Mouse (Mus musculus) liver, embryonic 16.5 days (tissue): ENCODE results near the gene Ccdc152. TPM values are rescaled to one million over a fixed set of nuclear protein-coding genes. Genes with fewer than 3 reads are reported as not detected.

ENCODE experiments used
- ATAC-seq: fragments of 200-750 bp; cut with Nextera tagmentation; 2 replicates; pipeline ENCODE4 v1.8.0; 2017; ENCODE audit warnings: low read depth, mild to moderate bottlenecking, moderate number of reproducible peaks, moderate library complexity
- H3K27ac ChIP-seq: fragments of 300-500 bp; sonication (generic); 2 replicates; pipeline ENCODE4 v1.5.1; 2014; ENCODE audit warnings: mild to moderate bottlenecking, low read length
- H3K27me3 ChIP-seq: fragments of 300-500 bp; sonication (generic); 2 replicates; pipeline ENCODE4 v1.6.1; 2014; ENCODE audit warnings: low read depth, low read length, mixed read lengths; ENCODE audit not compliant: control insufficient read depth, insufficient read depth
- H3K36me3 ChIP-seq: fragments of 300-500 bp; sonication (generic); 2 replicates; pipeline ENCODE4 v1.6.1; 2014; ENCODE audit warnings: mild to moderate bottlenecking; ENCODE audit not compliant: control insufficient read depth, insufficient read depth
- H3K4me1 ChIP-seq: fragments of 300-500 bp; sonication (generic); 2 replicates; pipeline ENCODE4 v1.6.1; 2014; ENCODE audit warnings: low read depth, low read length, mixed read lengths; ENCODE audit not compliant: control insufficient read depth
- H3K4me2 ChIP-seq: fragments of 300-500 bp; sonication (generic); 2 replicates; pipeline ENCODE4 v1.6.1; 2014; ENCODE audit warnings: low read depth, low read length, mixed read lengths
- H3K4me3 ChIP-seq: fragments of 300-500 bp; sonication (generic); 2 replicates; pipeline ENCODE4 v1.5.1; 2014; ENCODE audit warnings: low read depth, mild to moderate bottlenecking, low read length
- H3K9ac ChIP-seq: fragments of 300-500 bp; sonication (generic); 2 replicates; pipeline ENCODE4 v1.6.1; 2014; ENCODE audit warnings: low read depth, low read length
- H3K9me3 ChIP-seq: fragments of 300-500 bp; sonication (generic); replicated peaks from 2 replicates; pipeline ENCODE4 v1.6.1; 2016; ENCODE audit warnings: low read length; ENCODE audit not compliant: control insufficient read depth
- WGBS: fragments of 180-500 bp; shearing (Covaris S2); extraction: QIAGEN DNeasy Blood & Tissue Kit; methylation state at CpG from one replicate; pipeline ENCODE4 v1.1.7; 2014; ENCODE audit not compliant: insufficient replicate concordance; 5-methylcytosine and 5-hydroxymethylcytosine counted together
- polyA plus RNA-seq: library from polyadenylated mRNA; unstranded; fragments of >200 nt; fragmentation: Nextera tagmentation; extraction: Ambion mirVana; gene quantifications from 2 replicates; pipeline ENCODE4 v1.2.1, GENCODE M21; 2015

Ccdc152 gene
- polyA plus RNA-seq, 1 experiment from 2014 or later: 0.98 TPM

DNA sequence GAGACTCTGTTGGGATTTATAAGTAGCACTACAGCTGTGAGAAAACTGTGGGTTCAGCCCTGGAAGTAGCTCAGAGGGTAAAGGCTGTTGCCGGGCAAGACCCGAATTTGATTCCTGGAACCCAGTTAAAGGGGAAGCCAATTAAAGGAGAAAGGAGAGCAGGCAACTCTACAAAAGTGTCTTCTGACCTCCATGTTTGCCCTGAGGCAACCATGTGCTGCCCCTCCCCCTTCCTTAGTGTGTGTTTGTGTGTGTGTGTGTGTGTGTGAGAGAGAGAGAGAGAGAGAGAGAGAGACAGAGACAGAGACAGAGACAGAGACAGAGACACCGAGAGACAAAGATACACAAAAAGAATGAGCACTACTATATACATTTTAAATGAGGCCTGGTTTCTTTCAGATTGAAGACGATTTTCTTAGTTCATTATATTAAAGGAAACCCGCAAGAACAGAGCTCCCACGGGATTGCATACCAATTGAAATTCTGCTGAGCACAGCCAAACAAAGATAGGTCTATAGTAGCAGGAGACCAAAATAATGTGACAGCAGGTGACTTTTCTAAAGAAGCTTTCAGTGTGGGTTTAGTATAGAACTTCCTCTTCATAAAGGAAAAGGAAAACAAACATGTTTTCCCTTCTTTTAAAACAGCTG, 33.2 kb downstream of the Ccdc152 start:
- peak; percentile 12 for ATAC-seq
- Histone ChIP-seq H3K4me1 (no peaks in the 10 kb centered on the region; the same call in 1 of the 2 replicates), H3K9ac (no peak overlapping the region), H3K27ac (peak overlapping the region; percentile 76), H3K4me2 (peak overlapping the region; percentile 40), H3K9me3 (no peaks in the 10 kb centered on the region), H3K27me3 (no peaks in the 10 kb centered on the region), H3K4me3 (peak overlapping the region; percentile 59), H3K36me3 (no peaks in the 10 kb centered on the region)
- 23% methylated on average over 6 of the region's 6 CpGs for WGBS

DNA sequence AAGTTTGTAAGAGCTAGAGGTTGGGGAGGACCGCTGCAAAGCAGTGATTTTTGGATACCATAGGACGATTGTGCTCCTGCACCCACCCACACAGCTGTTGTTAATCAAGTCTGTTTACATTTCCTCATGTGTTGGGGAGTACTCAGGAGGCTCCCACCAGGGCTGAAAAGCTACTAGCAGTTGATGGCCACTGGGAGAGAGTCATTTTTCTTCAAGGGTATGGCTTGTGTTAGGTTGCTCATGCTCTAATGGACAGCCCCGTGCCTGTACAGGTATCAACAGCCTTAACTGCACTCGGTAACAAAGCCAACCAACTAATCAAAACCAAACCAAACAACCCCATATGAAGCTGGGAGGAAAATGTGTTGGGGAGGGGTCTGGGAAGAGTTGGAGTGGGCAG, 33.8 kb downstream of the Ccdc152 start:
- H3K4me2 ChIP-seq: peak overlapping the region; percentile 40
- no peak overlapping the region for H3K4me3 ChIP-seq
- H3K27me3 ChIP-seq: no peaks in the 10 kb centered on the region
- H3K36me3 ChIP-seq: no peaks in the 10 kb centered on the region
- 50% methylated on average over 4 of the region's 4 CpGs for WGBS
- peak overlapping the region; percentile 76; the same call in 1 of the 2 replicates for H3K27ac ChIP-seq
- H3K9ac ChIP-seq: no peak overlapping the region
- no peaks in the 10 kb centered on the region; the same call in 1 of the 2 replicates for H3K4me1 ChIP-seq
- no peak for ATAC-seq
- H3K9me3 ChIP-seq: no peaks in the 10 kb centered on the region

- Histone ChIP-seq H3K27ac (no peak within 1 kb of the TSS), H3K4me2 (peak within 1 kb of the TSS; percentile 40; the same call in 1 of the 2 replicates), H3K9me3 (no peaks in the 10 kb centered on the region), H3K9ac (no peak within 1 kb of the TSS), H3K36me3 (no peaks in the 10 kb centered on the region), H3K4me1 (no peaks in the 10 kb centered on the region; the same call in 1 of the 2 replicates), H3K27me3 (no peaks in the 10 kb centered on the region), H3K4me3 (no peak within 1 kb of the TSS)
- ATAC-seq: no peak
- WGBS: 54% methylated on average over 6 of the region's 6 CpGs
Measured at GRCm38 (mm10) chr15:3268247-3268646, 35.1 kb downstream of the Ccdc152 start, which contains the start of gene Selenop. TSS of gene Selenop (plus strand) at chr15:3268547.

DNA sequence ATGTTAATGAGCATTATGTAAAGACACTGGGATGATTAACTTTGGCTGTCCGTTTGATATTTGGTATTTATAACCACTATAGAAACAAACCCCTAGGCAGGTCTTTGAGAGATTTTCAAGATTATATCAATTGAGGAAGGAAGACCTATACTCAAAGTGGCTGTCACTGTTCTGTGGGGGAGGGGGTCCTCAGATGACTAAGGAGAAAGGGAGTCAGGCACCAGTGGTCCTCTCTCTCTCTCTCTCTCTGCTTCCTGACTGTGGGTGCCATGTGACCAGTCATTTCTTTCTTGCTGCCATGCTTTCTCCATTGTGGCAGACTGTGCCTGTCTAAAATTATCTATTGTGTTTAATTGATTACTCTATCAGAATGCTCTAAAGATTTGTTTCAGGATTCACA, 38.5 kb downstream of the Ccdc152 start:
- H3K27me3 ChIP-seq: no peaks in the 10 kb centered on the region
- no peak for ATAC-seq
- H3K27ac ChIP-seq: no peak overlapping the region
- H3K9me3 ChIP-seq: no peaks in the 10 kb centered on the region
- H3K36me3 ChIP-seq: no peaks in the 10 kb centered on the region
- H3K4me1 ChIP-seq: no peaks in the 10 kb centered on the region; the same call in 1 of the 2 replicates
- 26% methylated on average over 1 of the region's 1 CpGs for WGBS
- no peak overlapping the region for H3K4me2 ChIP-seq
- no peak overlapping the region for H3K4me3 ChIP-seq
- no peak overlapping the region for H3K9ac ChIP-seq

- no peak overlapping the region for H3K4me3 ChIP-seq
- no peaks in the 10 kb centered on the region for H3K4me1 ChIP-seq
- 52% methylated on average over 4 of the region's 4 CpGs for WGBS
- H3K4me2 ChIP-seq: no peak overlapping the region
- no peak for ATAC-seq
- no peaks in the 10 kb centered on the region for H3K9me3 ChIP-seq
- no peak overlapping the region for H3K27ac ChIP-seq
- H3K9ac ChIP-seq: no peak overlapping the region
- H3K36me3 ChIP-seq: no peaks in the 10 kb centered on the region
- no peaks in the 10 kb centered on the region for H3K27me3 ChIP-seq
Measured at GRCm38 (mm10) chr15:3264293-3264692, 39.0 kb downstream of the Ccdc152 start.

DNA sequence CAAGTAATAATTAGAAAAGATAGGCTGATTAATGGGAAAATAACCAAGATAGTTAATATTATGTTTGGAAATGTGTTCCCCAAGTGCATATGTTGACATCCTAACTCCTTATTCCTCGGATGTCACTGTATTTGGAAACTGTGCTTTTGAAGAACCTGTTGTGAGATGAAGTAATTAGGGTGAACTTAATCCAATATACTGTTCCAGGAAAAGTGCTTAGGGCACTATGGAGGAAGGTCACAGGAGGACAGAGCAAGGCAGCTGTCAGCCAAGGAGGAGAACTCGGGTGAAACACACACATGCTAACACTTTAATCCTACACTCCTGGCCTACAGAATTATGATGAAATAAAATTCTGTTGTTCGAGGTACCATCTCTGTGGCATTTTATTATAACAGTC, 40.4 kb downstream of the Ccdc152 start:
- 52% methylated on average over 3 of the region's 3 CpGs for whole genome bisulfite sequencing
- Histone ChIP-seq H3K9me3 (no peaks in the 10 kb centered on the region), H3K27ac (no peak overlapping the region), H3K36me3 (no peaks in the 10 kb centered on the region), H3K4me1 (no peaks in the 10 kb centered on the region; the same call in 1 of the 2 replicates), H3K4me3 (no peak overlapping the region), H3K4me2 (no peak overlapping the region), H3K9ac (no peak overlapping the region), H3K27me3 (no peaks in the 10 kb centered on the region)
- no peak for ATAC-seq

DNA sequence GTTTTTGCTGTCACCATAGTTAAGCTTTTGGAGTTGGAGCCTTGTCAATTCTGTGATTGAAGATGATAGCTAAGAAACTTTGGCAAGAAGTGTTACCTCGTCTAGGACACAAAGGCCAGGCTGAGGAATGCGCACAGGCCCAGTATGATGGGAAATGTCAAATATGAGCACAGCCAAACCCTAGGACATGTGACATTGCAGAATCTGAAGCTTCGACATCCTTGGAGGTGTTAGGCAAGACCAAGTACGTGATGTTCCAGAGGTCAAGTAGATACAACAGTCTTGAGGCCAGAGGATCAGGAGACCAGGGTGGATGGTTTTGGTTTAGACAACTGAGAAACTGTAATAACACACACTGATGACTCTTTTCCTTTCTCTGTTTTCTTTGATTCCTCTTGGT, 43.0 kb downstream of the Ccdc152 start:
- no peaks in the 10 kb centered on the region; the same call in 1 of the 2 replicates for H3K4me1 ChIP-seq
- no peak overlapping the region for H3K4me2 ChIP-seq
- H3K9ac ChIP-seq: no peak overlapping the region
- WGBS: 59% methylated on average over 4 of the region's 4 CpGs
- H3K27ac ChIP-seq: no peak overlapping the region
- ATAC-seq: no peak
- no peaks in the 10 kb centered on the region for H3K9me3 ChIP-seq
- H3K4me3 ChIP-seq: no peak overlapping the region
- no peaks in the 10 kb centered on the region for H3K27me3 ChIP-seq
- H3K36me3 ChIP-seq: no peaks in the 10 kb centered on the region

- Histone ChIP-seq H3K4me1 (no peaks in the 10 kb centered on the region; the same call in 1 of the 2 replicates), H3K4me2 (no peak overlapping the region), H3K27me3 (no peaks in the 10 kb centered on the region), H3K36me3 (no peaks in the 10 kb centered on the region), H3K9me3 (no peaks in the 10 kb centered on the region), H3K27ac (no peak overlapping the region), H3K4me3 (no peak overlapping the region), H3K9ac (no peak overlapping the region)
- WGBS: 24% methylated on average over 1 of the region's 1 CpGs
- no peak for ATAC-seq
Measured at GRCm38 (mm10) chr15:3259025-3259424, 44.3 kb downstream of the Ccdc152 start.

DNA sequence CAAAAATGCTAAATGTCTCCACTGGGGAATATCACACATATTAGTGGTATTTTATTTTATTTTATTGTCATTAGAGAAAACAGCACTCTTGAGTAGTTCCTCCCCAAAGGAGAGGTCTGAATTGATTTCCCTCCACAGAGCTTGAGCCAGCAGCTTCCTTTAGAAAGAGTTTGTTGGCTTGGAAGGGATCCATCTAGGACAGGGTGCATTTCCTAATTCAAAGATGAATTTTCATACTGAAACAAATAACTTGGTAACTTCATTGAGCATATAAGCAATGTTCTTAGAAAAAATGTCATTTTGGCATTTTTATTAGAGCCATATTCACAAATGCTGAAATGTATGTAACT, 51.6 kb downstream of the Ccdc152 start:
- Histone ChIP-seq H3K4me3 (no peak overlapping the region), H3K9me3 (no peaks in the 10 kb centered on the region), H3K9ac (no peak overlapping the region), H3K4me1 (no peaks in the 10 kb centered on the region; the same call in 1 of the 2 replicates), H3K36me3 (no peaks in the 10 kb centered on the region), H3K4me2 (no peak overlapping the region), H3K27me3 (no peaks in the 10 kb centered on the region), H3K27ac (peak overlapping the region; percentile 75)
- no peak for ATAC-seq
